Mouse (Mus musculus): Measurements from ENCODE around the gene Cdhr3.

- no peak for TF ChIP-seq CTCF (conservative IDR thresholded peaks at IDR 0.05; ENCODE audit: low read length)
- no peak for TF ChIP-seq NANOG (IDR thresholded peaks at IDR 0.05; ENCODE audit: borderline replicate concordance, low read length)
- TF ChIP-seq POU5F1 (IDR thresholded peaks at IDR 0.05; ENCODE audit: borderline replicate concordance, low read length) = no peak
Measured at GRCm38 (mm10) chr12:32989731-32990130, 102.9 kb downstream of the Cdhr3 start.
